Mouse (Mus musculus): ENCODE data around the gene Kif21a.

DNA sequence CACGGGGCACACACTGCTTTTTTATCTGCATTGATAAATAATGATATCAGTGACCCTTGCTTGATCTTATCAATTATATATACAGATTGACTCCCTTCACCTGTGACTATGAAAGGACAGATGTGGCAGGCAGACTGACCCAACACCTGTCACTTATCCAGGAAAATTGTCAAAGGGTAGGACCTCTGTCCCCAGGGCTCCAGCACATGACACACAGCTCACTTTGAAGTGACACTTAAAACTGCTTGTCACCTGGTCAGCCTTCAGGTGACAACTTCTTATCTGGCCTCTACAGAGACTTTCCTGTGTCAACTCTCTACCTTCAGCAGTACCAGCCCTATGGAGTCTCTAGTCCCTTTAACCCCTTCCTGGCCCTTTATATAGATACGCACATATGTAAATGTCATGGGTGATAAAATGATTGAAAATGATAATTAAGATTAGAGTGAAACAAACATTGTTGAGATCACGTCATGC is 7.2 kb upstream of the Kif21a start:
- TF ChIP-seq CTCF (IDR thresholded peaks at IDR 0.05; ENCODE audit: control insufficient read depth, insufficient read depth, insufficient read length): no peak
- TF ChIP-seq CEBPB (IDR thresholded peaks at IDR 0.05; ENCODE audit: low read depth): no peak
- TF ChIP-seq MAX (IDR thresholded peaks at IDR 0.05): no peak
- no peak for TF ChIP-seq USF1 (IDR thresholded peaks at IDR 0.05; ENCODE audit: low read depth)
- TF ChIP-seq FOSL1 (IDR thresholded peaks at IDR 0.05; ENCODE audit: insufficient read depth, low read length, poor library complexity, severe bottlenecking): no peak
- TF ChIP-seq MYOD1 (IDR thresholded peaks at IDR 0.05; ENCODE audit: control insufficient read depth, insufficient read length, low read depth): no peak

Data from C2C12 (cell line).